In the genomic region with DNA sequence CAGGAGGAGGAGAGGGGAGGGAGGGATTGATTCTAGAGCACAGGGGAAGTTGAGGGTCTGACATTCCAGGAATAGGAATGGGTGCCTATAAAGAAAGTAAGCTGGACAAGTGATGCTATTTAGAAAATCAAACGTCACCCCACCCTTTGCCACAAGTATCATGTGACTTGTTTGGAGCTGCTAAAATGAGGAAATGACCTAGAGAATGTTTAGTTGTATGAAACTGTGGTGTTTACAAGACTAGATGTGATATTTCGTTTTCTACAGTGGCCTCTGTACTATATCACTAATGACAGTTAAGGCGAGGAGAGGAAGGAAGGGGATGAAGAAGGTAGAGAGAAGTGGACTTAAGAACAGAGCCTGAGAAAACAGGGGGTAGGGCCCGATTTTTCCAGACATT, we compare ENCODE assay signal across 18 mouse cellular contexts. TPM values are rescaled to one million over a fixed set of nuclear protein-coding genes. Genes with fewer than 3 reads are reported as not detected.
DNase-seq lines count a peak whose midpoint lies in the region; ATAC-seq and TF ChIP-seq lines count a peak whose summit lies in the region.
"Had no signal": no experiment of that assay in that cellular context is flagged by ENCODE, and none has a peak within 500 bp of the region (broad histone marks: within the 10 kb centered on the region; RNA-seq: fewer than 3 reads in every experiment).

No protein-coding gene starts in this region.

- no peaks in the 10 kb centered on the region for H3K9me3 ChIP-seq in liver, postnatal 0 days (ENCODE audit: low read length)
- H3K9me3 ChIP-seq in liver, embryonic 11.5 days (ENCODE audit: control insufficient read depth, low read length) = no peaks in the 10 kb centered on the region
- no peaks in the 10 kb centered on the region for H3K9me3 ChIP-seq in embryonic facial prominence, embryonic 10.5 days
- H3K9me3 ChIP-seq in limb, embryonic 10.5 days (replicated peaks) = no peaks in the 10 kb centered on the region
- H3K9me3 ChIP-seq: forebrain, embryonic 13.5 days; hindbrain, embryonic 15.5 days; liver, embryonic 15.5 days had no signal

- H3K36me3 ChIP-seq in liver, postnatal 0 days (replicated peaks; ENCODE audit: insufficient read depth, low read length) = no peaks in the 10 kb centered on the region
- no peaks in the 10 kb centered on the region for H3K36me3 ChIP-seq in liver, embryonic 11.5 days (ENCODE audit: control insufficient read depth, insufficient read depth, low read length)
- no peaks in the 10 kb centered on the region for H3K36me3 ChIP-seq in embryonic facial prominence, embryonic 10.5 days (replicated peaks)
- H3K36me3 ChIP-seq in limb, embryonic 10.5 days = no peaks in the 10 kb centered on the region
- H3K36me3 ChIP-seq: hindbrain, embryonic 15.5 days; liver, embryonic 15.5 days had no signal

- peak overlapping the region; percentile 54; the same call in 1 of the 2 replicates for H3K4me2 ChIP-seq in liver, postnatal 0 days (ENCODE audit: low read depth, low read length)
- no peak overlapping the region for H3K4me2 ChIP-seq in liver, embryonic 11.5 days
- H3K4me2 ChIP-seq: liver, embryonic 15.5 days had no signal

- no peak overlapping the region for H3K4me3 ChIP-seq in liver, postnatal 0 days (ENCODE audit: low read depth, low read length)
- no peak overlapping the region for H3K4me3 ChIP-seq in liver, embryonic 11.5 days (ENCODE audit: low read depth, low read length)
- H3K4me3 ChIP-seq in embryonic facial prominence, embryonic 10.5 days = no peak overlapping the region
- no peak overlapping the region for H3K4me3 ChIP-seq in limb, embryonic 10.5 days
- H3K4me3 ChIP-seq: forebrain, embryonic 13.5 days; hindbrain, embryonic 15.5 days; left cerebral cortex, adult 2 months; liver, embryonic 15.5 days; myocyte had no signal

- 22% methylated on average over 4 of the region's 4 CpGs for WGBS in liver, postnatal 0 days (ENCODE audit: insufficient replicate concordance)
- 46% methylated on average over 4 of the region's 4 CpGs for WGBS in liver, embryonic 11.5 days
- WGBS in embryonic facial prominence, embryonic 10.5 days = 73% methylated on average over 4 of the region's 4 CpGs
- WGBS in limb, embryonic 10.5 days = 63% methylated on average over 4 of the region's 4 CpGs

- DNase-seq in liver, postnatal 0 days = no peak
- no peak for DNase-seq in liver, embryonic 11.5 days (ENCODE audit: low spot score)
- no peak for DNase-seq in embryonic facial prominence, embryonic 10.5 days (ENCODE audit: low spot score)
- DNase-seq in limb, embryonic 10.5 days (ENCODE audit: low spot score) = no peak
- DNase-seq in kidney, adult 11 months = no peak
- DNase-seq: cerebellum, adult 2 months; kidney, postnatal 14 days; right cerebral cortex, postnatal 4 days had no signal

- H3K4me1 ChIP-seq in liver, postnatal 0 days (ENCODE audit: insufficient read depth) = 0 out of 2 replicates have a peak, but pooled peaks cover 9% of the 10 kb centered on the region
- H3K4me1 ChIP-seq in liver, embryonic 11.5 days (replicated peaks; ENCODE audit: control insufficient read depth, insufficient read depth, low read length) = 0 out of 2 replicates have a peak, but pooled peaks cover 3% of the 10 kb centered on the region
- H3K4me1 ChIP-seq in embryonic facial prominence, embryonic 10.5 days = peaks cover 44% of the 10 kb centered on the region
- peaks cover 44% of the 10 kb centered on the region for H3K4me1 ChIP-seq in limb, embryonic 10.5 days

- H3K9ac ChIP-seq in liver, postnatal 0 days (replicated peaks) = no peak overlapping the region
- no peak overlapping the region for H3K9ac ChIP-seq in liver, embryonic 11.5 days (ENCODE audit: low read depth, low read length)
- H3K9ac ChIP-seq: hindbrain, embryonic 15.5 days; liver, embryonic 15.5 days had no signal

- TF ChIP-seq EP300 in liver, postnatal 0 days (IDR thresholded peaks at IDR 0.05; ENCODE audit: low read depth) = no peak

- H3K27ac ChIP-seq in liver, postnatal 0 days (ENCODE audit: low read depth) = no peak overlapping the region
- no peak overlapping the region for H3K27ac ChIP-seq in liver, embryonic 11.5 days (ENCODE audit: low read depth, low read length)
- H3K27ac ChIP-seq in embryonic facial prominence, embryonic 10.5 days (replicated peaks) = peak overlapping the region; percentile 90; the same call in 1 of the 2 replicates
- peak overlapping the region; percentile 95 for H3K27ac ChIP-seq in limb, embryonic 10.5 days
- H3K27ac ChIP-seq: liver, embryonic 15.5 days had no signal

- TF ChIP-seq CTCF in liver, postnatal 0 days (IDR thresholded peaks at IDR 0.05; ENCODE audit: low read depth) = no peak

- ATAC-seq in liver, postnatal 0 days = no peak
- no peak for ATAC-seq in liver, embryonic 11.5 days (replicated peaks; ENCODE audit: low FRiP score)
- peak; percentile 59 for ATAC-seq in neutrophil, adult 5-6 weeks (ENCODE audit: extremely low read depth, insufficient number of reproducible peaks, low FRiP score, poor library complexity, severe bottlenecking)
- ATAC-seq in inflammation-experienced regulatory T-cells, adult 6 months = no peak

- H3K27me3 ChIP-seq in liver, postnatal 0 days (ENCODE audit: insufficient read depth, low read length) = no peaks in the 10 kb centered on the region
- no peaks in the 10 kb centered on the region for H3K27me3 ChIP-seq in liver, embryonic 11.5 days (replicated peaks; ENCODE audit: control insufficient read depth, insufficient read depth, low read length)
- no peaks in the 10 kb centered on the region for H3K27me3 ChIP-seq in embryonic facial prominence, embryonic 10.5 days (replicated peaks; ENCODE audit: low read depth, poor library complexity, severe bottlenecking)
- no peaks in the 10 kb centered on the region for H3K27me3 ChIP-seq in limb, embryonic 10.5 days (ENCODE audit: low read depth, poor library complexity, severe bottlenecking)
- H3K27me3 ChIP-seq: forebrain, embryonic 13.5 days; hindbrain, embryonic 15.5 days; liver, embryonic 15.5 days had no signal

RNA-seq across cellular contexts. Expression of gene 4930558K02Rik, which starts 19.3 kb away (rescaled TPM):
- not detected in 2 replicates for polyA plus RNA-seq in liver, postnatal 0 days (2015; fragmentation: Nextera tagmentation; extraction: Ambion mirVana)
- not detected in 2 replicates for polyA plus RNA-seq in liver, embryonic 11.5 days (2014; fragmentation: Nextera tagmentation; extraction: Ambion mirVana)
- not detected in 2 replicates for polyA plus RNA-seq in embryonic facial prominence, embryonic 10.5 days (2016; fragmentation: Nextera tagmentation; extraction: Ambion mirVana)
- polyA plus RNA-seq in limb, embryonic 10.5 days (2016; fragmentation: Nextera tagmentation; extraction: Ambion mirVana) = not detected in 2 replicates
- total RNA-seq in neutrophil, adult 5-6 weeks (2017) = not detected in 2 replicates
- polyA plus RNA-seq in inflammation-experienced regulatory T-cells, adult 6 months (2017; shearing (Covaris generic)) = not detected
- total RNA-seq: gastrocnemius, adult 8-10 months; left cerebral cortex, adult 2 months had no signal
- polyA plus RNA-seq: cerebellum, adult 2 months; forebrain, embryonic 13.5 days; heart, embryonic 14.5 days; liver, embryonic 15.5 days; myocyte; stomach, embryonic 16.5 days had no signal

RNA-seq across cellular contexts. Expression of gene Pigc, which starts 29.8 kb away (rescaled TPM):
- polyA plus RNA-seq in liver, postnatal 0 days (2015; fragmentation: Nextera tagmentation; extraction: Ambion mirVana) = 17.7 and 20.7 TPM in 2 replicates
- 22.8 and 25.0 TPM in 2 replicates for polyA plus RNA-seq in liver, embryonic 11.5 days (2014; fragmentation: Nextera tagmentation; extraction: Ambion mirVana)
- 27.2 and 27.8 TPM in 2 replicates for polyA plus RNA-seq in embryonic facial prominence, embryonic 10.5 days (2016; fragmentation: Nextera tagmentation; extraction: Ambion mirVana)
- polyA plus RNA-seq in limb, embryonic 10.5 days (2016; fragmentation: Nextera tagmentation; extraction: Ambion mirVana) = 31.4 and 39.9 TPM in 2 replicates
- 18.3 and 19.2 TPM in 2 replicates for total RNA-seq in neutrophil, adult 5-6 weeks (2017)
- polyA plus RNA-seq in inflammation-experienced regulatory T-cells, adult 6 months (2017; shearing (Covaris generic)) = 10 to 100 TPM; 27.3 to 31.7 (median 29.8) TPM

Comparison
In these comparisons a context has a peak if more than half of its experiments do, and no peak if none do; other contexts are left out.
1. H3K27ac ChIP-seq: peak in embryonic facial prominence, embryonic 10.5 days (single experiment) and limb, embryonic 10.5 days (single experiment); none in liver, postnatal 0 days (single experiment) and liver, embryonic 11.5 days (single experiment).